ENCODE assay signal across 8 mouse cellular contexts in genomic region chr16:91546391-91546835, GRCm38 (mm10). TPM values are rescaled to one million over a fixed set of nuclear protein-coding genes. Genes with fewer than 3 reads are reported as not detected.
DNase-seq lines count a peak whose midpoint lies in the region; ATAC-seq and TF ChIP-seq lines count a peak whose summit lies in the region.

No protein-coding gene starts in this region.

- no peak for TF ChIP-seq CTCF in CH12.LX (conservative IDR thresholded peaks at IDR 0.05 in 1 of 2, IDR thresholded peaks at IDR 0.05 in 1 of 2; ENCODE audit: low read depth in 2 of 2, low read length in 2 of 2)
- TF ChIP-seq CTCF in intestine, postnatal 0 days (IDR thresholded peaks at IDR 0.05; ENCODE audit: low read depth), result no peak

- ATAC-seq in forebrain, embryonic 13.5 days, result peak; percentile 46
- ATAC-seq in intestine, postnatal 0 days, result 0 out of 2 replicates have a peak, but pooled peaks have one; percentile 22

- peak overlapping the region; percentile 62 for H3K4me2 ChIP-seq in CH12.LX (ENCODE audit: insufficient read depth, low read depth, poor library complexity, severe bottlenecking)
- H3K4me2 ChIP-seq in forebrain, embryonic 13.5 days, result peak overlapping the region; percentile 72
- peak overlapping the region; percentile 80 for H3K4me2 ChIP-seq in intestine, postnatal 0 days (replicated peaks; ENCODE audit: low read depth)

- H3K4me3 ChIP-seq in CH12.LX (replicated peaks in 1 of 3; ENCODE audit: low read depth in 2 of 3, low read length in 2 of 3, poor library complexity in 1 of 3), result peak overlapping the region; percentile 18 to 85 (median 34)
- peak overlapping the region; percentile 73 for H3K4me3 ChIP-seq in forebrain, embryonic 13.5 days
- H3K4me3 ChIP-seq in intestine, postnatal 0 days (ENCODE audit: low read depth, low read length), result peak overlapping the region; percentile 96

- H3K9ac ChIP-seq in CH12.LX (ENCODE audit: insufficient read depth, low read depth), result peak overlapping the region; percentile 94
- H3K9ac ChIP-seq in forebrain, embryonic 13.5 days, result peak overlapping the region; percentile 82; the same call in 1 of the 2 replicates
- peak overlapping the region; percentile 94 for H3K9ac ChIP-seq in intestine, postnatal 0 days (ENCODE audit: low read depth, low read length)

- TF ChIP-seq RAD21 in CH12.LX (IDR thresholded peaks at IDR 0.05; ENCODE audit: low read depth, low read length), result no peak

- no peaks in the 10 kb centered on the region for H3K27me3 ChIP-seq in CH12.LX (replicated peaks)
- no peaks in the 10 kb centered on the region for H3K27me3 ChIP-seq in forebrain, embryonic 13.5 days
- no peaks in the 10 kb centered on the region for H3K27me3 ChIP-seq in intestine, postnatal 0 days (replicated peaks; ENCODE audit: control insufficient read depth, insufficient read depth, low read length)

- no peaks in the 10 kb centered on the region for H3K9me3 ChIP-seq in CH12.LX (replicated peaks; ENCODE audit: low read length)
- no peaks in the 10 kb centered on the region for H3K9me3 ChIP-seq in forebrain, embryonic 13.5 days (replicated peaks)
- no peaks in the 10 kb centered on the region for H3K9me3 ChIP-seq in intestine, postnatal 0 days (ENCODE audit: control insufficient read depth)

- WGBS in forebrain, embryonic 13.5 days, result 17% methylated on average over 14 of the region's 14 CpGs
- 14% methylated on average over 14 of the region's 14 CpGs for WGBS in intestine, postnatal 0 days

- peak overlapping the region; percentile 85 for H3K27ac ChIP-seq in CH12.LX (ENCODE audit: insufficient read depth, low read depth)
- no peak overlapping the region for H3K27ac ChIP-seq in forebrain, embryonic 13.5 days
- peak overlapping the region; percentile 95 for H3K27ac ChIP-seq in intestine, postnatal 0 days (ENCODE audit: low read depth, low read length)

- no peak; the same call in 1 of the 2 replicates for TF ChIP-seq POLR2A in CH12.LX (IDR thresholded peaks at IDR 0.05; ENCODE audit: low read depth, low read length)

- dilution Hi-C loops in CH12.LX (cut with MboI; ENCODE audit: extremely low pct_ligation_motif_present, extremely low pct_unique_long_range_greater_than_20kb, low sequenced_read_pairs), result no loop called here

- H3K79me2 ChIP-seq in CH12.LX (replicated peaks; ENCODE audit: control insufficient read depth, extremely low read depth, insufficient read depth, poor library complexity, severe bottlenecking), result peaks cover 41% of the 10 kb centered on the region

- peak; percentile 56 for DNase-seq in adrenal gland, adult 2 months
- DNase-seq in adrenal gland, postnatal 25 days, result no peak
- peak; percentile 84 for DNase-seq in CH12.LX (ENCODE audit: extremely low read depth)
- peak; percentile 75 to 76 for DNase-seq in lung, postnatal 4 days
- DNase-seq in spleen, postnatal 36 days (ENCODE audit: low spot score in 2 of 2), result peak; percentile 72 to 78
- DNase-seq in left cerebral cortex, adult 18-20 months (ENCODE audit: low spot score in 2 of 2), result no peak

- 0 out of 2 replicates have a peak, but pooled peaks have one; percentile 18 for TF ChIP-seq EP300 in CH12.LX (IDR thresholded peaks at IDR 0.05; ENCODE audit: low read length)

- in situ Hi-C loops in CH12.LX (cut with MboI; ENCODE audit: low pct_ligation_motif_present, low pct_unique_long_range_greater_than_20kb, low sequenced_read_pairs), result no loop called here

- H3K36me3 ChIP-seq in CH12.LX (replicated peaks in 1 of 2; ENCODE audit: control insufficient read depth in 1 of 2, insufficient read depth in 1 of 2, low read length in 1 of 2), result peaks cover 4 to 12% of the 10 kb centered on the region in 2 experiments
- H3K36me3 ChIP-seq in forebrain, embryonic 13.5 days (ENCODE audit: poor library complexity, severe bottlenecking), result no peaks in the 10 kb centered on the region
- 0 out of 2 replicates have a peak, but pooled peaks cover 4% of the 10 kb centered on the region for H3K36me3 ChIP-seq in intestine, postnatal 0 days (ENCODE audit: control insufficient read depth, insufficient read depth)

- H3K4me1 ChIP-seq in CH12.LX (ENCODE audit: control insufficient read depth in 1 of 2, insufficient read depth in 2 of 2), result peaks cover 22 to 46% of the 10 kb centered on the region in 2 experiments
- peaks cover 32% of the 10 kb centered on the region for H3K4me1 ChIP-seq in forebrain, embryonic 13.5 days
- H3K4me1 ChIP-seq in intestine, postnatal 0 days (replicated peaks; ENCODE audit: control insufficient read depth, insufficient read depth, low read length), result peaks cover 13% of the 10 kb centered on the region

TF ChIP-seq in CH12.LX, 34 proteins besides CTCF, POLR2A, EP300 and RAD21:
- TF ChIP-seq IRF4 (IDR thresholded peaks at IDR 0.05; ENCODE audit: low read depth, low read length) (peak; percentile 47; the same call in 1 of the 2 replicates), CHD1 (IDR thresholded peaks at IDR 0.05; ENCODE audit: low read depth, low read length) (peak; percentile 29; the same call in 1 of the 2 replicates), TBP (conservative IDR thresholded peaks at IDR 0.05; ENCODE audit: low read depth, low read length) (peak; percentile 50; the same call in 1 of the 2 replicates), TCF12 (IDR thresholded peaks at IDR 0.05; ENCODE audit: low read depth, low read length) (peak; percentile 40; the same call in 1 of the 2 replicates), HCFC1 (IDR thresholded peaks at IDR 0.05; ENCODE audit: low read depth, low read length) (peak; percentile 38; the same call in 1 of the 2 replicates), BHLHE40 (IDR thresholded peaks at IDR 0.05; ENCODE audit: low read depth, low read length) (no peak; the same call in 1 of the 2 replicates), SMC3 (IDR thresholded peaks at IDR 0.05; ENCODE audit: low read depth, low read length) (no peak), ELF1 (IDR thresholded peaks at IDR 0.05; ENCODE audit: low read depth, low read length) (peak; percentile 79), POLR2AphosphoS2 (IDR thresholded peaks at IDR 0.05; ENCODE audit: low read depth, low read length) (peak; percentile 33; the same call in 1 of the 2 replicates), ZMIZ1 (IDR thresholded peaks at IDR 0.05; ENCODE audit: low read depth, low read length) (peak; percentile 26), UBTF (IDR thresholded peaks at IDR 0.05; ENCODE audit: low read depth, low read length) (peak; percentile 79), E2F4 (IDR thresholded peaks at IDR 0.05; ENCODE audit: insufficient replicate concordance, low read depth, low read length) (no peak), MAZ (IDR thresholded peaks at IDR 0.05; ENCODE audit: low read depth, low read length) (no peak; the same call in 1 of the 2 replicates), SIN3A (IDR thresholded peaks at IDR 0.05; ENCODE audit: low read length) (peak; percentile 44), MAX (IDR thresholded peaks at IDR 0.05; ENCODE audit: low read length) (peak; percentile 70; the same call in 1 of the 2 replicates)

RNA-seq across cellular contexts. Expression of gene Ifngr2, which starts 0.5 kb away (rescaled TPM):
- 10 to 100 TPM; 19.9 to 34.0 TPM for total RNA-seq in adrenal gland, adult 2 months (2021)
- polyA plus RNA-seq in adrenal gland, adult 2 months (2012; rRNA removed), result 25.1 and 39.2 TPM in 2 replicates
- total RNA-seq in adrenal gland, postnatal 25 days (2021), result 20.1 and 31.1 TPM in 2 replicates
- 26.3 and 36.1 TPM in 2 replicates for total RNA-seq in CH12.LX (2012; rRNA removed)
- total RNA-seq in CH12.LX (2014; rRNA removed), result 29.6 and 32.1 TPM in 2 replicates
- polyA plus RNA-seq in CH12.LX (2012; ENCODE audit: insufficient read length, low read depth), result 38.8 and 39.2 TPM in 2 replicates
- 44.9 and 63.0 TPM in 2 replicates for polyA plus RNA-seq in forebrain, embryonic 13.5 days (2015; fragmentation: Nextera tagmentation; extraction: Ambion mirVana)
- polyA plus RNA-seq in intestine, postnatal 0 days (2015; fragmentation: Nextera tagmentation; extraction: Ambion mirVana), result 138 and 146 TPM in 2 replicates
- total RNA-seq in left cerebral cortex, adult 18-20 months (2021), result 10 to 100 TPM; 31.3 to 41.2 TPM

RNA-seq across cellular contexts. Expression of gene Tmem50b, which starts 51.2 kb away (rescaled TPM):
- total RNA-seq in adrenal gland, adult 2 months (2021), result 10 to 100 TPM; 60.0 to 62.2 TPM
- 27.4 and 34.4 TPM in 2 replicates for polyA plus RNA-seq in adrenal gland, adult 2 months (2012; rRNA removed)
- total RNA-seq in adrenal gland, postnatal 25 days (2021), result 57.9 and 58.3 TPM in 2 replicates
- total RNA-seq in CH12.LX (2012; rRNA removed), result 6.1 and 9.7 TPM in 2 replicates
- 12.7 and 14.5 TPM in 2 replicates for total RNA-seq in CH12.LX (2014; rRNA removed)
- 15.9 TPM in 2 replicates for polyA plus RNA-seq in CH12.LX (2012; ENCODE audit: insufficient read length, low read depth)
- 49.9 and 55.6 TPM in 2 replicates for polyA plus RNA-seq in forebrain, embryonic 13.5 days (2015; fragmentation: Nextera tagmentation; extraction: Ambion mirVana)
- polyA plus RNA-seq in intestine, postnatal 0 days (2015; fragmentation: Nextera tagmentation; extraction: Ambion mirVana), result 24.9 and 28.0 TPM in 2 replicates
- 10 to 100 TPM; 87.7 to 92.8 TPM for total RNA-seq in left cerebral cortex, adult 18-20 months (2021)

Comparison
In these comparisons a context has a peak if more than half of its experiments do, and no peak if none do; other contexts are left out.
1. DNase-seq: peak in adrenal gland, adult 2 months (single experiment), CH12.LX (single experiment), lung, postnatal 4 days (2 of 2) and spleen, postnatal 36 days (2 of 2); none in adrenal gland, postnatal 25 days (single experiment) and left cerebral cortex, adult 18-20 months (0 of 2).
2. H3K4me3 ChIP-seq: peak in every context shown above with its lines; median percentile 96 in intestine, postnatal 0 days; 73 in forebrain, embryonic 13.5 days; 34 in CH12.LX.
3. Peak in every context shown above with its lines, with median percentiles within 50 percentile points of each other: H3K4me2 ChIP-seq and H3K9ac ChIP-seq.